Mouse (Mus musculus) adrenal gland, postnatal 14 days (tissue): ENCODE results near the gene Six4. TPM values are rescaled to one million over a fixed set of nuclear protein-coding genes. Genes with fewer than 3 reads are reported as not detected.
"Not testable (repeated sequence)": the region's sequence is repeated elsewhere in the genome, so short reads cannot be mapped to it uniquely, and the experiment has no call there.

Experiments used
- DNase-seq: peaks from one replicate; pipeline ENCODE4 v3.0.0; 2021; ENCODE audit warnings: mixed read lengths
- total RNA-seq: library from RNA; stranded (reverse); gene quantifications from 2 replicates; pipeline ENCODE4 v1.2.3, GENCODE M21; 2021

Six4 gene
- total RNA-seq, 1 experiment from 2014 or later: 1.3 TPM

GRCm38 (mm10) chr12:73087086-73087485, 26.2 kb downstream of the Six4 start:
- no peak for DNase-seq

- DNase-seq: no peak
These were observed 27.3 kb downstream of the Six4 start for GRCm38 (mm10) chr12:73085739-73086630.

GRCm38 (mm10) chr12:73083773-73084172, 29.5 kb downstream of the Six4 start:
- no peak for DNase-seq

- DNase-seq: not testable (repeated sequence)
These were observed 31.4 kb downstream of the Six4 start for GRCm38 (mm10) chr12:73081828-73082227.

GRCm38 (mm10) chr12:73060805-73061410, 52.3 kb downstream of the Six4 start:
- no peak for DNase-seq

GRCm38 (mm10) chr12:73057492-73057891, 55.8 kb downstream of the Six4 start:
- DNase-seq: no peak

GRCm38 (mm10) chr12:73055451-73055850, 57.8 kb downstream of the Six4 start:
- no peak for DNase-seq

GRCm38 (mm10) chr12:73054576-73055185, 58.6 kb downstream of the Six4 start:
- DNase-seq: no peak

GRCm38 (mm10) chr12:73053668-73054241, 59.5 kb downstream of the Six4 start, which contains the start of gene Six1:
TSS of gene Six1 (minus strand) at chr12:73053887.
- DNase-seq: peak; percentile 92

GRCm38 (mm10) chr12:73052651-73053591, 60.3 kb downstream of the Six4 start:
- DNase-seq: no peak

GRCm38 (mm10) chr12:73052036-73052650, 61.1 kb downstream of the Six4 start:
- DNase-seq: no peak

- no peak for DNase-seq
These were observed 62.3 kb downstream of the Six4 start for GRCm38 (mm10) chr12:73050811-73051580.

GRCm38 (mm10) chr12:73050305-73050704, 63.0 kb downstream of the Six4 start:
- no peak for DNase-seq

Other genes starting within 250 kb of the Six4 start
- not detected in 2 replicates for gene Six6, start 173.6 kb downstream of the Six4 start, total RNA-seq
- gene 4930447C04Rik, start 172.7 kb downstream of the Six4 start, total RNA-seq: 1.0 and 1.1 TPM in 2 replicates
- 4.3 and 5.2 TPM in 2 replicates for gene Six1, start 59.6 kb downstream of the Six4 start, total RNA-seq
- 20.5 and 22.6 TPM in 2 replicates for gene Mnat1, start 10.3 kb upstream of the Six4 start, total RNA-seq
- gene Trmt5, start 173.3 kb upstream of the Six4 start, total RNA-seq: 16.5 and 17.5 TPM in 2 replicates
- gene Slc38a6, start 173.3 kb upstream of the Six4 start, total RNA-seq: 8.3 and 8.9 TPM in 2 replicates